Mouse (Mus musculus) CD8-positive naive resting alpha-beta T cell, adult 2 months (primary cell): Measurements from ENCODE around the gene Olfr1043.
"Not testable (repeated sequence)": the region's sequence is repeated elsewhere in the genome, so short reads cannot be mapped to it uniquely, and the experiment has no call there.

Experiments
- DNase-seq, 2 experiments: peaks; one replicate each; pipeline ENCODE4 v3.0.0; 2022; ENCODE audit warnings: low read depth in 2 of 2, low spot score in 2 of 2

Olfr1043 gene

DNA sequence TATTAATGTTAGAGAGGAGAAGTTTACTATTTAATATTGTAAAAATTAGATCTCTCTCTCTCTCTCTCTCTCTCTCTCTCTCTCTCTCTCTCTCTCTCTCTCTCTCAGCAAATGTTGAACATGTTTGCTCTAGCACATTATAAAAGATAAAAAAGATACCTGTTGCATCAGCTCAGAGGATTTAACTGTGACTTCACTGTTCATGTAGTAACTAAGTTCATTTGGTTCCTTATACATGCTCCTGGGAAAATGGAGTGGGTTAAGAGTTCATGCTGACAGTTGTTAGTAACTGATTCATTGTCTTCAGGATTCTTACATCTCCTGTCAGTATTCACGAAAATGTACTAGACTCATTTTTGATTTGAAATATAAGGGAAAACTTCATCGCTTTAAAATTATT, at the start of gene Olfr1043:
TSS of gene Olfr1043 (minus strand) at position 101 of the 400 bp plus-strand sequence.
- no peak for DNase-seq

DNA sequence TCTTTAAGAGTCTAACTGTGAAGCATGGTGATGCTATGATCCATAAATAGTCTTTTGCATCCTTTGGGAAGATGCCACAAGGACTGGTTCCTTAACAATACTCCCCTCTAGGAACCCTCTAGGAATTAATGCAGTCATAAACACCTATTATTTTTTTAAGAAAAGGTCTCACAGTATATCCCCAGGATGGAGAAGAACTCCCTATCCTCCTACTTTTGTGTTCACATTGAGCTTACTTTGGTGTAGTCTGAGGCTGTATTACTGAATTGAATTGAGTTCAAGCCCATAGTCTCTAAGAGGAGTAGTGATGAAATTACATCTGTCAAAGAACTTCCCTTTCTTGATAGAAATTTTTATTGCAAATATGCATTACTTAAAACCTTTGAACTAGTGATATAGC, 35.6 kb upstream of the Olfr1043 start, which contains the start of gene Olfr1045:
TSS of gene Olfr1045 (minus strand) at position 101 of the 400 bp plus-strand sequence.
- DNase-seq: no peak

DNA sequence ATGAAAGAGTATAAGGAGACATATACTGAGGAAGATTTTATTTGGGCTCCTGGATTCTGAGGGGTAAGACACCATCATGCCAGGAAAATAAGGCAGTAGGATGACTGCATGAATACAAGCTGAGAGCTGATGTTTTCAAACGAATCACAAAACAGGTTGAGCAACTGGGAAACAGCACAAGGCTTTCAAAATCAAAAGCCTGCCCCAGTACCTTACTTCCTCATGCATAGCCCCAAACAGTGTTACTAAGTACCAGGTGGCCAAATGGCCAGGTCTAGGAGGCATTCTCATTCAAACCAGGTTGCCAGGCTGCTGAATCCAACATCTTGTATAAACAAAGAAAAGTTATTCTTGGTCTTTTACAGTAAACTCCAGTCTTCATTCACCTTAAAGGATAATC, 28.5 kb upstream of the Olfr1043 start:
- DNase-seq: no peak

DNA sequence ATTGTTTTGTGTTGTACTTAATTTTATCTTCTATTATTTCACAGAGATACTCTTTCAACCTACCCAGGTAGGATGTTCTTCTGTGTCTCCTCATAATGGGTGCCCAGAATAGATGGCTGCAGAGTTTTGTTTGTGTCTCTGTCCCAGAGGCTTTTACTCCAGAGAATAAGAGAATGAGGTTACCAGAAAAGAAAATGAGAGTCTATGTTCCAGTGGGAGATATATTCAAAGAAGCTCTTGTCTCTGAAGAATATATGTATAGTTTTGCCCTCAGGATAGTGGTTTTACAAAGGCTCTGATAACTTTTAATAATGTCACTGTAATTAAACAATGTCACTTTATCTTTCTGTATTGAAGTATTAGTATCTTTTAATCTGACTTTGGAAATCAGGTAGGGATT, 18.3 kb upstream of the Olfr1043 start, which contains the start of gene Olfr52:
TSS of gene Olfr52 (minus strand) at position 101 of the 400 bp plus-strand sequence.
- DNase-seq: no peak

DNA sequence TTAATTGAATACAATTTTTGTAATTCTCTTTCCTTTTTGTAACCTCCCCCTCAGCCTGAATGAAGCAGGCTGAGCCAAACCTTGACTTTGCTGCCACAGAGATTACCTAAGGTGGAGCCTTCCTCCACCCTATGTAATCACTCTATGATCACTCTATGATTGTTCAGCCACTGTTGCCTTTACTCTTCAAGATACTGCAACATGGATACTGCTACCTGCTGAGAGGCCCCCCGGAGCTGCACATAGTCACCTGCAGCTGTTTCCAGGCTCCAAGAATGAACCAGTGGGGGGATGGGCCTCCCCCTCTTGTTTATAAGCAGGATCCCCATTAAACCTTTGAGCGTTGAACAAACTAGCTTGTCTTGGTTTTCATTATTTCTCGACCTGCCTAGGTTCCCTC, 12.6 kb upstream of the Olfr1043 start:
- no peak for DNase-seq

DNA sequence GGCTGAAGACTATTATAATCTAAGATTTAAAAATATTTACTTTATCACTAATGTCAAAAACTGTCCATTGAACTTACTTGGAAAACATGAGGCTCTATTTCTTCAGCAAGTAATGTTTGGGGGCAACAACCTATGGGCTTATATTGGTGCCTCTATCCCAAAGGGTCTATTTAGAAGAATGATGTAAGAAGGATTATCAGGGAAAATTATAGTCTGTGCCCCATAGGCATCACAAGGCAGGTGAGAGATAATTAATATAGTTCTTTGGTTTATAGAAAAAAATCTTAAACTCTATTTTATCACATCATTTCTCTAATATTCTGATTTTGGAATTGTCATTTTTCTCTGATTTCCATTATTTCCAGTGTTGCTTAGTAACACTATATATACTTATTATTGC, 10.4 kb upstream of the Olfr1043 start, which contains the start of gene Olfr1044:
TSS of gene Olfr1044 (minus strand) at position 101 of the 400 bp plus-strand sequence.
- DNase-seq: no peak

DNA sequence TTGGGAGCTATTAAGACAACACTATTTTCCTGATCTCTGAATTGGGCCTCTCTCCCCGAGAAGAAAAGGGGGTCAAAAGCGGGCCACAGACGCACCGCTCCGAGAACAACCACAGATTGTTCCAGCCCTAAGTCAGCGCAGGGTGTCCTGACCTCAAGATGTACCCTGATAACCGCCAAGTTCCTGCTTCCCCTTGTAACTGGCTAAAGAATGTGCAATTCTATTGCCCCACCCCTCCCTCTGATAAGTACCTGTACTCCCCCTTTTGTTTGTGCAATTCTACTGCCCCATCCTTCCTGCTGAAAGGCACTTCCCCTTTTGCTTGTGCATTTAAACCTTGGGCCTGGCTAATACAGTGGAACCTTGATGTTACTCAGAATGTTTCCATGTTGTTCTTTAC, 8.1 kb upstream of the Olfr1043 start:
- DNase-seq: not testable (repeated sequence)

DNA sequence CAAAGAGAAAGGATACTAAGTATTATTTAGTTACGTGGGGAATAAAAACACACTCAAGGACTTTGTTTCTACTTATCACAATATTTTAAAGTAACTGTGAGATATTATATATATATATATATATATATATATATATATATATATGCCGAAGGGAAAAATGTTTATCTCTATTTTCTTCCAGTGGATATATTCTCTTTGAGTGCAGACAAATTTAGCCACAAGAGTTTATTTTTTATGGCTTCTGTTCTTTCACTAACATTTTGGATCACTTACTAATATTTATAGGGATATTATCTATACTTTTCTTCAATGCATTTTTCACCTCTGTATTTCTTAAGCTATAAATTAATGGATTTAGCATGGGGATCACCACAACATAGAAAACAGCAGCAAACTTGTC, 5.6 kb downstream of the Olfr1043 start, which contains the start of gene Olfr1042:
TSS of gene Olfr1042 (minus strand) at position 101 of the 400 bp plus-strand sequence.
- no peak for DNase-seq

DNA sequence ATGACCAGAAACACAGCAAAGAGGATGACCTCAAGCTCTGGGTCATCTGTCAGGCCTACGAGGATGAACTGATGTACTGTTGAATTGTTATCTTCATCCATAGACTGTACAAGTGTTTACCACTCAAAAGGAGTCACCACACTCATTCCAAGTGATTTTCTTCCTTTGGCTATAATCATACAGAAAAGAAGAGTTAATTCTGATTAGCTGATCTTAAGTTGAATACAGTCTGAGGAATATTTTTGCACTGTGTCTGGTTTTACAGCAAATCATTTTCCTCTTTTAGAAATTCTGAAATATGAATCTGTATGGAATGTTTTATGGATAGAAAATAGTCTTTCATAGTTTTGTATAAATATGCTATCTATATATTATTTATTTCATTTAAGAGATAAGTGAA, 20.7 kb downstream of the Olfr1043 start, which contains the start of gene Olfr1040:
TSS of gene Olfr1040 (minus strand) at position 101 of the 400 bp plus-strand sequence.
- no peak for DNase-seq

DNA sequence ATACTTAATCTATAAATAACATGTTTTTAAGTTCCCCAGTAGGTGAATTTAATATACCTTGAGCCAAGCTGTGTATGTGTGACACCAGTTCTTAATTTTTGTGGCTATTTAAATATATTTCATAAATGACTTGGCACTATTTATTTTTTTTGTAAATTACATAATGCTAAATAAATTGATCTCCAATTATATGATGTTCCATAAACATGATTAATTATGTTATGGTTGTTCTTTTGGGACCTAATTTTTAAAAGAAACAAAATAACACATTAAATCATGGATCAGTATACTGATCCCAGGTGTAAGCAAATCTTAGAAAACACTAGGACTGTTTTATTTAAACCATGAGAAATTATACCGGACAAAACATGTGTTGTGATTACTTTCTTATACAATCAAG, 31.5 kb downstream of the Olfr1043 start, which contains the start of gene Olfr1039:
TSS of gene Olfr1039 (minus strand) at position 101 of the 400 bp plus-strand sequence.
- DNase-seq: no peak
